Mouse (Mus musculus) ovary, adult 18-20 months (tissue): Measurements from ENCODE around the gene Kcnk13.
"Not testable (repeated sequence)": the region's sequence is repeated elsewhere in the genome, so short reads cannot be mapped to it uniquely, and the experiment has no call there.

Experiments
- DNase-seq: peaks from one replicate; pipeline ENCODE4 v3.0.0; 2022; ENCODE audit warnings: low spot score, mixed read lengths

Kcnk13 gene

GRCm38 (mm10) chr12:99965203-99966115, 1.2 kb downstream of the Kcnk13 start:
- no peak for DNase-seq

GRCm38 (mm10) chr12:99966116-99966770, 1.9 kb downstream of the Kcnk13 start:
- DNase-seq: no peak

- no peak for DNase-seq
These were observed 2.6 kb downstream of the Kcnk13 start for GRCm38 (mm10) chr12:99966881-99967363.

GRCm38 (mm10) chr12:99969906-99970305, 5.6 kb downstream of the Kcnk13 start:
- DNase-seq: no peak

GRCm38 (mm10) chr12:99971205-99971894, 7.1 kb downstream of the Kcnk13 start:
- not testable (repeated sequence) for DNase-seq

- DNase-seq: no peak
These were observed 8.5 kb downstream of the Kcnk13 start for GRCm38 (mm10) chr12:99972825-99973224.

- no peak for DNase-seq
These were observed 9.4 kb downstream of the Kcnk13 start for GRCm38 (mm10) chr12:99973659-99974058.

GRCm38 (mm10) chr12:99979541-99979940, 15.2 kb downstream of the Kcnk13 start:
- no peak for DNase-seq

- no peak for DNase-seq
These were observed 22.5 kb downstream of the Kcnk13 start for GRCm38 (mm10) chr12:99986797-99987196.

- DNase-seq: no peak
These were observed 23.8 kb downstream of the Kcnk13 start for GRCm38 (mm10) chr12:99988144-99988543.

- no peak for DNase-seq
These were observed 28.1 kb downstream of the Kcnk13 start for GRCm38 (mm10) chr12:99992362-99992862.

GRCm38 (mm10) chr12:99993146-99993890, 29.0 kb downstream of the Kcnk13 start:
- peak; percentile 42 for DNase-seq

- DNase-seq: no peak
These were observed 31.7 kb downstream of the Kcnk13 start for GRCm38 (mm10) chr12:99995951-99996350.

- DNase-seq: no peak
These were observed 35.4 kb downstream of the Kcnk13 start for GRCm38 (mm10) chr12:99999726-100000125.

- DNase-seq: no peak
These were observed 36.1 kb downstream of the Kcnk13 start for GRCm38 (mm10) chr12:100000381-100000780.

- DNase-seq: no peak
These were observed 36.9 kb downstream of the Kcnk13 start for GRCm38 (mm10) chr12:100001246-100001645.

GRCm38 (mm10) chr12:100001910-100002309, 37.6 kb downstream of the Kcnk13 start:
- no peak for DNase-seq

GRCm38 (mm10) chr12:100002914-100003587, 38.8 kb downstream of the Kcnk13 start:
- DNase-seq: no peak

GRCm38 (mm10) chr12:100005285-100005684, 41.0 kb downstream of the Kcnk13 start:
- DNase-seq: no peak

GRCm38 (mm10) chr12:100006681-100007080, 42.4 kb downstream of the Kcnk13 start:
- DNase-seq: no peak

- DNase-seq: no peak
These were observed 48.5 kb downstream of the Kcnk13 start for GRCm38 (mm10) chr12:100012839-100013238.
